Mouse (Mus musculus) frontal cortex, postnatal 36 days (tissue): ENCODE results near the gene Extl1.
"Not testable (repeated sequence)": the region's sequence is repeated elsewhere in the genome, so short reads cannot be mapped to it uniquely, and the experiment has no call there.

ENCODE experiments used
- DNase-seq, 2 experiments: peaks; one replicate each; pipeline ENCODE4 v3.0.0; 2022; ENCODE audit warnings: low spot score in 2 of 2

Extl1 gene

GRCm38 (mm10) chr4:134383750-134384149, at the start of gene Extl1:
Gene Extl1 (minus strand): TSS chr4:134383850.
- not testable (repeated sequence) for DNase-seq

- no peak for DNase-seq
These were observed 49.2 kb upstream of the Extl1 start for GRCm38 (mm10) chr4:134432686-134433360.

GRCm38 (mm10) chr4:134430381-134431004, 46.8 kb upstream of the Extl1 start:
- peak; percentile 92 to 98 for DNase-seq

- DNase-seq: peak in 1 of 2 experiments; percentile 57
These were observed 41.4 kb upstream of the Extl1 start for GRCm38 (mm10) chr4:134425088-134425487.

- DNase-seq: no peak
These were observed 40.3 kb upstream of the Extl1 start for GRCm38 (mm10) chr4:134423949-134424348.

GRCm38 (mm10) chr4:134421971-134422370, 38.3 kb upstream of the Extl1 start:
- DNase-seq: no peak

- no peak for DNase-seq
These were observed 33.5 kb upstream of the Extl1 start for GRCm38 (mm10) chr4:134417111-134417510.

- DNase-seq: peak in 1 of 2 experiments; percentile 73
These were observed 33.0 kb upstream of the Extl1 start for GRCm38 (mm10) chr4:134416602-134417001.

- peak in 1 of 2 experiments; percentile 75 for DNase-seq
These were observed 32.5 kb upstream of the Extl1 start for GRCm38 (mm10) chr4:134416177-134416576.

GRCm38 (mm10) chr4:134409286-134409685, 25.6 kb upstream of the Extl1 start:
- no peak for DNase-seq

GRCm38 (mm10) chr4:134403721-134404120, 20.1 kb upstream of the Extl1 start:
- DNase-seq: no peak

GRCm38 (mm10) chr4:134402571-134403262, 19.1 kb upstream of the Extl1 start:
- DNase-seq: no peak

- no peak for DNase-seq
These were observed 18.4 kb upstream of the Extl1 start for GRCm38 (mm10) chr4:134401856-134402570.

GRCm38 (mm10) chr4:134401181-134401661, 17.6 kb upstream of the Extl1 start:
- DNase-seq: peak; percentile 80 to 87

- DNase-seq: no peak
These were observed 16.6 kb upstream of the Extl1 start for GRCm38 (mm10) chr4:134400206-134400605.

- no peak for DNase-seq
These were observed 14.1 kb upstream of the Extl1 start for GRCm38 (mm10) chr4:134397732-134398131.

- no peak for DNase-seq
These were observed 13.5 kb upstream of the Extl1 start for GRCm38 (mm10) chr4:134397121-134397520.

GRCm38 (mm10) chr4:134395977-134396825, 12.6 kb upstream of the Extl1 start, which contains the start of gene Pafah2:
Gene Pafah2 (plus strand): TSS chr4:134396320.
- DNase-seq: peak; percentile 92 to 97

- DNase-seq: no peak
These were observed 11.5 kb upstream of the Extl1 start for GRCm38 (mm10) chr4:134395142-134395541.

- no peak for DNase-seq
These were observed 9.4 kb upstream of the Extl1 start for GRCm38 (mm10) chr4:134393026-134393425.

- no peak for DNase-seq
These were observed 8.9 kb upstream of the Extl1 start for GRCm38 (mm10) chr4:134392595-134392994.
